Mouse (Mus musculus): Measurements from ENCODE around the gene Ilk. TPM values are rescaled to one million over a fixed set of nuclear protein-coding genes. Genes with fewer than 3 reads are reported as not detected.

Gene Ilk
- polyA plus RNA-seq, 1 experiment, result 213 TPM

- no peaks in the 10 kb centered on the region for H3K4me1 ChIP-seq (ENCODE audit: control insufficient read depth, insufficient read depth, low read length)
- TF ChIP-seq CTCF (IDR thresholded peaks at IDR 0.05; ENCODE audit: low read depth, low read length) (no peak), POLR2A (IDR thresholded peaks at IDR 0.05; ENCODE audit: borderline replicate concordance, low read depth, low read length) (no peak)
- no peak overlapping the region for H3K4me3 ChIP-seq (ENCODE audit: insufficient read depth, low read length)
- H3K27ac ChIP-seq (ENCODE audit: insufficient read depth, low read depth, low read length), result no peak overlapping the region
These were observed 50.3 kb downstream of the Ilk start for GRCm38 (mm10) chr7:105786506-105787284.

GRCm38 (mm10) chr7:105787285-105788140 is 51.1 kb downstream of the Ilk start, which contains the start of gene Dchs1:
TSS of gene Dchs1 (minus strand) at chr7:105787654.
- H3K27ac ChIP-seq (ENCODE audit: insufficient read depth, low read depth, low read length), result no peak within 1 kb of the TSS
- H3K4me3 ChIP-seq (ENCODE audit: insufficient read depth, low read length), result peak within 1 kb of the TSS; percentile 44
- TF ChIP-seq POLR2A (IDR thresholded peaks at IDR 0.05; ENCODE audit: borderline replicate concordance, low read depth, low read length) (no peak), CTCF (IDR thresholded peaks at IDR 0.05; ENCODE audit: low read depth, low read length) (no peak)
- no peaks in the 10 kb centered on the region for H3K4me1 ChIP-seq (ENCODE audit: control insufficient read depth, insufficient read depth, low read length)

DNA sequence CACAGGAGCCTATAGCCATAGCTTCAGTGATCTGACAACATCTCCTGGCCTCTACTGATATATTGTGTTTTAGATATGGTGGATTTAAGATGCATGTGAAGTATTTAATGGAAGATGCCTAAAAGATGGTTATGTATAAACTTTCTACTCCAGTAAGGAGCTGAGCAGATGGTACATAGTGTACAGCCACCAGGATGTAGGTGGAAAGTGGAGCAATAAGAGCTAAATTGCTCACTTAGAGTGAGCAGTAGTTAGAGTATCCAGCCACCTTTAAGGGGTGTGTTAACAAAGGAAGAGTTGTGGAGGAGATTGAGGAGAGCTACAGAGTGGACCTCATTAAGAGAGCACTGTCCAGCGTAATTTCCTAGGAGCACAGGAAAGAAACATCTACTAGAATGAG is 54.8 kb downstream of the Ilk start:
- no peak for TF ChIP-seq CTCF (IDR thresholded peaks at IDR 0.05; ENCODE audit: low read depth, low read length)
- no peak for TF ChIP-seq POLR2A (IDR thresholded peaks at IDR 0.05; ENCODE audit: borderline replicate concordance, low read depth, low read length)
- Histone ChIP-seq H3K4me1 (ENCODE audit: control insufficient read depth, insufficient read depth, low read length) (0 out of 2 replicates have a peak, but pooled peaks cover 2% of the 10 kb centered on the region), H3K27ac (ENCODE audit: insufficient read depth, low read depth, low read length) (no peak overlapping the region), H3K4me3 (ENCODE audit: insufficient read depth, low read length) (no peak overlapping the region)

Other genes starting within 250 kb of the Ilk start
- 26.4 and 28.0 TPM in 2 replicates for gene Smpd1, start 182.2 kb upstream of the Ilk start, polyA plus RNA-seq (2012; ENCODE audit: insufficient read depth, insufficient read length, missing spikeins)
- gene Apbb1, start 154.9 kb upstream of the Ilk start, polyA plus RNA-seq (2012; ENCODE audit: insufficient read depth, insufficient read length, missing spikeins), result 0.52 and 1.1 TPM in 2 replicates
- gene Hpx, start 136.5 kb upstream of the Ilk start, polyA plus RNA-seq (2012; ENCODE audit: insufficient read depth, insufficient read length, missing spikeins), result 0.50 TPM in 1 of 2 replicates, not detected in the other
- 66.8 and 66.9 TPM in 2 replicates for gene Trim3, start 103.0 kb upstream of the Ilk start, polyA plus RNA-seq (2012; ENCODE audit: insufficient read depth, insufficient read length, missing spikeins)
- 129 and 148 TPM in 2 replicates for gene Timm10b, start 96.5 kb upstream of the Ilk start, polyA plus RNA-seq (2012; ENCODE audit: insufficient read depth, insufficient read length, missing spikeins)
- 31.7 and 36.4 TPM in 2 replicates for gene Arfip2, start 96.2 kb upstream of the Ilk start, polyA plus RNA-seq (2012; ENCODE audit: insufficient read depth, insufficient read length, missing spikeins)
- 4.4 and 7.0 TPM in 2 replicates for gene Gm45799, start 96.0 kb upstream of the Ilk start, polyA plus RNA-seq (2012; ENCODE audit: insufficient read depth, insufficient read length, missing spikeins)
- gene Dnhd1, start 85.8 kb upstream of the Ilk start, polyA plus RNA-seq (2012; ENCODE audit: insufficient read depth, insufficient read length, missing spikeins), result 3.7 and 5.8 TPM in 2 replicates
- 13.9 and 22.3 TPM in 2 replicates for gene Rrp8, start 793 bp downstream of the Ilk start, polyA plus RNA-seq (2012; ENCODE audit: insufficient read depth, insufficient read length, missing spikeins)
- 120 and 133 TPM in 2 replicates for gene Taf10, start 7.8 kb downstream of the Ilk start, polyA plus RNA-seq (2012; ENCODE audit: insufficient read depth, insufficient read length, missing spikeins)
- 257 and 299 TPM in 2 replicates for gene Tpp1, start 15.6 kb downstream of the Ilk start, polyA plus RNA-seq (2012; ENCODE audit: insufficient read depth, insufficient read length, missing spikeins)
- 0.49 and 1.0 TPM in 2 replicates for gene Dchs1, start 51.1 kb downstream of the Ilk start, polyA plus RNA-seq (2012; ENCODE audit: insufficient read depth, insufficient read length, missing spikeins)
- 53.7 and 62.8 TPM in 2 replicates for gene Mrpl17, start 74.5 kb downstream of the Ilk start, polyA plus RNA-seq (2012; ENCODE audit: insufficient read depth, insufficient read length, missing spikeins)
- gene Gm4070, start 217.4 kb downstream of the Ilk start, polyA plus RNA-seq (2012; ENCODE audit: insufficient read depth, insufficient read length, missing spikeins), result 79.1 and 95.8 TPM in 2 replicates